Mouse (Mus musculus) yolk sac, embryonic 10.5 days (tissue): ENCODE results near the gene Guca1a.
"Not testable (repeated sequence)": the region's sequence is repeated elsewhere in the genome, so short reads cannot be mapped to it uniquely, and the experiment has no call there.

ENCODE experiments used
- DNase-seq: peaks from one replicate; pipeline ENCODE4 v3.0.0-alpha.2; 2017; ENCODE audit warnings: low spot score

Gene Guca1a

GRCm38 (mm10) chr17:47409897-47410861 is 9.8 kb upstream of the Guca1a start:
- DNase-seq, result not testable (repeated sequence)

- no peak for DNase-seq
These were observed 8.1 kb upstream of the Guca1a start for GRCm38 (mm10) chr17:47408558-47408898.

DNA sequence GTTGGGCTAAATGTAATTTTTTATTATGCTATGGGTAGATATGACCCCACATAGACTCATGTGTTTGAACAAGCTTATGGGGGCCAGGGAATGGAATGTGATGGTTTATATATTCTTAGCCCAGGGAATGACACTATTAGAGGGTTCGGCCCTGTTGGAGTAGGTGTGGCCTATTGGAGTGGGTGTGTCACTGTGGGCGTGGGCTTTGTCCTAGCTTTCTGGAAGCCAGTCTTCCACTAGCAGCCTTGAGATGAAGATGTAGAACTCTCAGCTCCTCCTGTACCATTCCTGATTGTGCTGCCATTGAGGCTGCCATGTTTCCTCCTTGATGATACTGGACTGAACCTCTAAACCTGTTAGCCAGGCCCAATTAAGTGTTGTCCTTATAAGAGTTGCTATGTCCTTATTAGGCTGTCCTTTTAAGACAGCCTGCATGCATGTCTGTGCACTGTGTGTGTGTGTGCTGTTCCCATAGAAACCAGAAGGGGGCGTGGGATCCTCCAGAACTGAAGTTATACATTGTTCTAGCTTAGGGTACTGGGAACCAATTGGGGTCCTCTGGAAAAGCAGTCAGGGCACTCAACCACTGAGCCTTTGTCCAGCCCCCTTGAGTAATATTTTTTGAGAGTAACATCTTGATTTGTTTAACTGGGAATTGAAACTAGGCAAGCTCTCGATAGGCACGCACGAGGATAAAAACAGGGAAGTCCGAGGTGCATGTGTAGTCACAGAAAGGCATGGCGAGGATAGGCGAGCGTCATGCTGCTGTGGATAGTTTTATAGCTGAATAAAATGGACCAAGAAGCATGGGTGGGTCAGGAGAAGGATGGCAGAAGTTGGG is 7.6 kb upstream of the Guca1a start:
- no peak for DNase-seq

GRCm38 (mm10) chr17:47399091-47399490 is 1.3 kb downstream of the Guca1a start:
- DNase-seq, result no peak

GRCm38 (mm10) chr17:47395376-47395913 is 4.9 kb downstream of the Guca1a start:
- DNase-seq, result peak; percentile 56

DNA sequence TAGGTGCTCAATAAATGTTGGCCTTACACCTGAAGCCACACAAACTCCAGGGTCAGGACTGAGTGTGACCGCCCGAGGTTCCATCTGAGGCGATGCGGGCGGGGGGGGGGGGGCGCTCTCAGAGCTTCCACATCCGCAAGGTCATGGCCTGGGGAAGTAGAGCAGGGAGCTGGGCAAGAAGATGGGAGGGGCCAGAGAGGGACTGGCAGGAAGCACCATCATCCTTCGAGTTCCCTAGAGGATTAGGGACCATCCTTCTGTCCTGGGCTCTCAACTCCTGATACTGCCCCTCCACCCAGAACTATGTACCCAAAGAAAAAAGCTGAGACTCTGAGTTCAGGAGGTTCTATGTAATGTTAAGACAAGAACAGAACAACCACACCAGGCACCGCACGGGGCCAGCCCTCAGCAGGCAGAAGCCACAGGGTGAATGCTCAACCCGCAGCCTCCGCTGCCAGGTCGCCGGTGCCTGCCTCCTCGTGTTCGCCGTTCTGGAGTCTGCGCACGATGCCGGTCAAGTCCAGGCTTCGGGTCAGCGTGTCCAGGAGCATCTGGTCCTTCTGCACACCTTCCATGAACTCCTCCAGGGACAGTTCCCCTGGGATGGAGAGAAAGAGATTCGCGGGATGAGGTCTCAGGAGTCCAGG is 6.0 kb downstream of the Guca1a start:
- no peak for DNase-seq

GRCm38 (mm10) chr17:47386649-47387048 is 13.7 kb downstream of the Guca1a start:
- no peak for DNase-seq

GRCm38 (mm10) chr17:47385145-47385544 is 15.2 kb downstream of the Guca1a start, which contains the start of gene Guca1b:
TSS of gene Guca1b (plus strand) at chr17:47385393.
- DNase-seq, result no peak

GRCm38 (mm10) chr17:47384064-47384463 is 16.3 kb downstream of the Guca1a start:
- no peak for DNase-seq

- no peak for DNase-seq
These were observed 17.1 kb downstream of the Guca1a start for GRCm38 (mm10) chr17:47383266-47383665.

DNA sequence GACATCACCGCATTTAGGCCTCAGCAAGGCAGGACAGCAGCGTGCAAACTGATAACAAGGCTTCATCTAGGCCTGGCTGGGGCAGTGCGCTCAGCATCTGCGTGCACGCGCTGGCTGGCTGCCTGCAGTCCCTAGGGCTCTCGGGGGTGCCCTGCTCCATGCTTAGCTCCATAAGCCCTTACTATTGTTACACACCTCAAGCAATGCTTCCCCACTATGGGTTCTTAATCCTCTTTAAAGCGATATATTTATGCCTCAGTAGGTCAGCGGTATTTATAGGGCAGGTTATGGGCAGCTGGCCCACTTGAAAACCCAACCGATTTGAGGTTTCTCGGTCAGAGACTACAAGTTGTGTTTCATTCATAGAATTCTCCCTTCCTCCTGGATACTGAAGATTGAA is 18.5 kb downstream of the Guca1a start:
- DNase-seq, result no peak

DNA sequence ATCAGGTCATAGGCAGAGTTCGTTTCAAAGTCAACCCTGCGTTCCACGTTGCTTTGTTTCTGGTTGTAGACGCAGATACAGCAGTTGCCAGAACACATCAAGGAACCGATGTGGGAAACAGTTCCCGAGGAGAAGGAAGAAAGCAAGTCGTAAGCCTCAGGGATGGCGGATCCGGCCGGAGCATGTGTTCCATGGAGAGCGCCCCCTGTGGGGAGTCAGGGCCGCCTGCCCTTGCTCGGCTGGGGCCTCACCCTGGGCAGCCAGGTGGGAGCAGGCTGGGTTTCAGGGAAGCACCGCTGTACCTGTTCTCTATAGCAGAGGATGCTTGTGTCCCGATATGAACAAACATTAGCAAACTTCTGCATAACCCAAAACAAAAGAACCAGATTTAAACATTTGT is 22.3 kb downstream of the Guca1a start:
- DNase-seq, result no peak

GRCm38 (mm10) chr17:47376779-47377280 is 23.6 kb downstream of the Guca1a start:
- DNase-seq, result no peak

DNA sequence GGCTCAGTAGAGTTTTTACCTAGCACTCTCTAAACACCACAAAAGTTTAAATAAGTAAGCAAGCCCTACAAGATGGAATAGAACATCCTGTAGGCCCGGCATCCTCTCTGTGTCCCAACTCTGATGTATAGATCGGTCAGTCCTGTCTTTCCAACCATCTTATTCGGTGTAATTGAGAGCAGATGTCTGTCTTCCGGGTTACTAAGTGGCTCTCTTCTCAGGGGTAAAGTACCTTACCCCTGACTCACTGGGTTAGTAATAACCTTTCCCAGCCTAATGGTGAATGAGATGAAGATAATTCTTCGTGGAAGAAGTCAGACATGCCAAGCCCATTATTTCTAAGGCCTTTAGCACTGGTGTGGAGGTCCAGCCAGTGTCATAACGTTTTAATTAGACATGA is 26.4 kb downstream of the Guca1a start:
- DNase-seq, result no peak

DNA sequence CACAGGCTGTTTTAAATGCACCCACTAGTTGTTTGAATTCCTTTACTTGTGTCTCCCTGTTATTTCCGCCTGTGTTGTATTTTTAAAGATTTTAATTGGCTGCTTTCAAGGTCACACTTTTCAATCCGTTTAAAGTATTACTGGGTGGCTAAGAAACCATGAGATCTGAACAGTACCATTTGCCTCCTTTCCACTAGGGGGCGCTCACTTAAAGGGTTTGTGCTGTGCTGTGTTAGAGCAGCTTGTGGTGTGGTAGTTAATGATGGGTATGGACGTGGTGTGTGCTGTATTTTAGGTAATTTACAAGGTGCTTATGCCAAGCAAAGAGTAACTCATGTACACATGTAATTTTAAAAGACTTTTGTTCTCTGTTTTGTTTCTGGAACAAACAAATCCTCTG is 28.9 kb downstream of the Guca1a start:
- DNase-seq, result peak; percentile 49

DNA sequence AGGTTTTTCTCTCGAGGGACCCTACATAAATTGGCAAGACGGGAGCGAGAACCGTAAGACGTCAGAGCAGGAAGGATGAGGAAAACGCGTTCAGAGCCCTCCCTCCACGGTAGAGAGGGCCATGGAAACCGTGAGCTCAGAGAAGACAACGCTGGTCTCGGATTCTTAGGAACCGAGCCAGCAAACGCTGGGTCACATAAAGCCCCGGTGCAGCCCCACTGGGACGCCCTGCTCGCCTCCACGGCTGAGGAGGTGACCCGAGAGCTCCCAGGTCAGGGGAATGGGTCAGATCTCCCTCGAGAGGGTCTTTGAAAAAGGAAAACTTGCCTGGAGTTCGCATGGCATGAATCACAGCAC is 31.3 kb downstream of the Guca1a start:
- DNase-seq, result no peak

GRCm38 (mm10) chr17:47368401-47369086 is 31.8 kb downstream of the Guca1a start, which contains the start of gene Mrps10:
TSS of gene Mrps10 (plus strand) at chr17:47368887.
- peak; percentile 87 for DNase-seq

GRCm38 (mm10) chr17:47361343-47361742 is 39.0 kb downstream of the Guca1a start:
- no peak for DNase-seq

DNA sequence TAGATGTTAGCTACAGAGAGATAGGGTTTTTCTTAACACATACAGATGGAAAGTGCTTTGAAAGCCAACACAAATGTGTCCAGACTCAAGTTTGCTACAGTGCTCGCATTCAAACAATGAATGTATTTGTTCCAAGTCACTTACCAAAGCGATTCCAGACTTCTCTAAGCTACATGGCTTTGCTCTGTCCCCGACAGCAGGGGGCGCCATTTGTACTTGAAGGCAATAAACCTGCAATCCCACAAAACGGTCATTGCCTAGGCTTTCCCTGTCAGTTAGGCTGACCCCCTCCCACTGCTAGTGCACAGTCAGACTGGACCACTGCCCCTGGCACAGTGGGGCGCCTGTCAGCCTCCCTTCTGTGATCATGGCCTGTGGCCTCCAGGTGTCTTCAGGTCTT is 40.4 kb downstream of the Guca1a start:
- no peak for DNase-seq

DNA sequence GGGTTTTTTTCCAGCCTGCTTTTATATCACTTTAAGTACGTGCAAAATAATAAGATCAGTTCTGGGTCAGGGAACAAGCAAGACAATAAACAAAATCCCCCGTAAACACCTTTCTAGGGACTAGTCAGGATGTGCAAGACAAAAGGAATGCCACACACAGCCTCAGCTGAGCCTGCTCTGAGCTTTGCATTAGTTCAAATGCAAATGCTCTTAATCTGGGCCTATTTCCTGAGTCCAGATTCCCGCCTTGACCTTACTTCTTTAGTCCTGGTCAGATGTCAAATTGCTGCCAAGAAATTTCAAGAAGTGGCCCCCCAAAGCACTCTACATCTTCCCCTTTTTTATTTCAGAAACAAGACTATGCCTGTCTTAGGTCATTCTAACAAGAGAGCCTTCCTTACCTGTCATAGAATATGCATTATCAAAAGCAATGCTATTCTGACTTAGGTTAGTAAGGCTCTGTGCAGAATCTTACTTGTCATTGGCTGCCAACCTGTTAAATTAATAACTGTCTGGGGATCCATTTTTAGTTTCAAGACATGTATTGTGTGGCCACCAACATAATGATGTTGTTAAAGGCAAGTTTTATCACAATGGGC is 50.6 kb downstream of the Guca1a start:
- DNase-seq, result no peak
